Mouse (Mus musculus): ENCODE data around the gene S100a4. TPM values are rescaled to one million over a fixed set of nuclear protein-coding genes. Genes with fewer than 3 reads are reported as not detected.

S100a4 gene
- polyA plus RNA-seq, 1 experiment: not detected

- no peak for TF ChIP-seq GATA1 (IDR thresholded peaks at IDR 0.05; ENCODE audit: low read length)
These were observed 28.4 kb downstream of the S100a4 start for GRCm38 (mm10) chr3:90631984-90632383.

GRCm38 (mm10) chr3:90638511-90639275 lies 35.1 kb downstream of the S100a4 start:
- no peak for TF ChIP-seq GATA1 (IDR thresholded peaks at IDR 0.05; ENCODE audit: low read length)

- no peak for TF ChIP-seq GATA1 (IDR thresholded peaks at IDR 0.05; ENCODE audit: low read length)
These were observed 36.1 kb downstream of the S100a4 start for GRCm38 (mm10) chr3:90639511-90640154.

- no peak for TF ChIP-seq GATA1 (IDR thresholded peaks at IDR 0.05; ENCODE audit: low read length)
These were observed 37.4 kb downstream of the S100a4 start for GRCm38 (mm10) chr3:90640981-90641380.

GRCm38 (mm10) chr3:90644220-90644619 lies 40.6 kb downstream of the S100a4 start:
- no peak for TF ChIP-seq GATA1 (IDR thresholded peaks at IDR 0.05; ENCODE audit: low read length)

GRCm38 (mm10) chr3:90647291-90647690 lies 43.7 kb downstream of the S100a4 start:
- no peak for TF ChIP-seq GATA1 (IDR thresholded peaks at IDR 0.05; ENCODE audit: low read length)

GRCm38 (mm10) chr3:90648981-90649380 lies 45.4 kb downstream of the S100a4 start:
- no peak for TF ChIP-seq GATA1 (IDR thresholded peaks at IDR 0.05; ENCODE audit: low read length)

- no peak for TF ChIP-seq GATA1 (IDR thresholded peaks at IDR 0.05; ENCODE audit: low read length)
These were observed 46.3 kb downstream of the S100a4 start for GRCm38 (mm10) chr3:90649832-90650231.

- no peak for TF ChIP-seq GATA1 (IDR thresholded peaks at IDR 0.05; ENCODE audit: low read length)
These were observed 49.4 kb downstream of the S100a4 start for GRCm38 (mm10) chr3:90652878-90653508.

GRCm38 (mm10) chr3:90653717-90654116 lies 50.1 kb downstream of the S100a4 start, which contains the start of gene S100a7a:
S100a7a (plus strand) TSS chr3:90654017.
- no peak for TF ChIP-seq GATA1 (IDR thresholded peaks at IDR 0.05; ENCODE audit: low read length)

Other genes with a start within 250 kb of the S100a4 start
- 2.0 and 3.4 TPM in 2 replicates for gene Slc27a3, start 213.8 kb upstream of the S100a4 start, polyA plus RNA-seq (2012)
- 36.0 and 41.9 TPM in 2 replicates for gene Ints3, start 170.1 kb upstream of the S100a4 start, polyA plus RNA-seq (2012)
- 0.15 and 0.50 TPM in 2 replicates for gene Npr1, start 137.9 kb upstream of the S100a4 start, polyA plus RNA-seq (2012)
- 20.2 and 32.3 TPM in 2 replicates for gene Ilf2, start 127.6 kb upstream of the S100a4 start, polyA plus RNA-seq (2012)
- 3.2 and 3.8 TPM in 2 replicates for gene Snapin, start 112.7 kb upstream of the S100a4 start, polyA plus RNA-seq (2012)
- 97.1 and 144 TPM in 2 replicates for gene Chtop, start 94.3 kb upstream of the S100a4 start, polyA plus RNA-seq (2012)
- 1.1 and 3.2 TPM in 2 replicates for gene S100a1, start 89.4 kb upstream of the S100a4 start, polyA plus RNA-seq (2012)
- 3.5 and 3.8 TPM in 2 replicates for gene S100a13, start 89.3 kb upstream of the S100a4 start, polyA plus RNA-seq (2012)
- gene S100a14, start 76.9 kb upstream of the S100a4 start, polyA plus RNA-seq (2012): not detected in 2 replicates
- gene S100a16, start 66.5 kb upstream of the S100a4 start, polyA plus RNA-seq (2012): not detected in 2 replicates
- not detected in 2 replicates for gene S100a3, start 43.2 kb upstream of the S100a4 start, polyA plus RNA-seq (2012)
- not detected in 2 replicates for gene S100a2, start 13.5 kb upstream of the S100a4 start, polyA plus RNA-seq (2012)
- gene Gm42674, start 1.9 kb upstream of the S100a4 start, polyA plus RNA-seq (2012): not detected in 2 replicates
- not detected in 2 replicates for gene S100a5, start 4.8 kb downstream of the S100a4 start, polyA plus RNA-seq (2012)
- gene S100a6, start 9.1 kb downstream of the S100a4 start, polyA plus RNA-seq (2012): not detected in 2 replicates
- gene S100a7a, start 50.2 kb downstream of the S100a4 start, polyA plus RNA-seq (2012): not detected in 2 replicates
- not detected in 2 replicates for gene S100a8, start 65.2 kb downstream of the S100a4 start, polyA plus RNA-seq (2012)
- not detected in 2 replicates for gene S100a9, start 92.0 kb downstream of the S100a4 start, polyA plus RNA-seq (2012)
- gene Pglyrp4, start 123.1 kb downstream of the S100a4 start, polyA plus RNA-seq (2012): not detected in 2 replicates
- not detected in 2 replicates for gene Gm5849, start 174.1 kb downstream of the S100a4 start, polyA plus RNA-seq (2012)

Data from G1E-ER4 (cell line).